Mouse (Mus musculus): ENCODE measurements around the gene Dnajc19. TPM values are rescaled to one million over a fixed set of nuclear protein-coding genes. Genes with fewer than 3 reads are reported as not detected.

Gene Dnajc19
- polyA plus RNA-seq (2014; fragmentation: Nextera tagmentation; extraction: Ambion mirVana), result 156 and 165 TPM in 2 replicates

- Histone ChIP-seq H3K36me3 (replicated peaks; ENCODE audit: control insufficient read depth, insufficient read depth, low read depth, low read length) (no peaks in the 10 kb centered on the region), H3K27ac (replicated peaks; ENCODE audit: low read depth, low read length) (no peak within 1 kb of the TSS), H3K9ac (replicated peaks; ENCODE audit: low read length) (peak within 1 kb of the TSS; percentile 81), H3K4me1 (ENCODE audit: control insufficient read depth, insufficient read depth, low read length) (no peaks in the 10 kb centered on the region), H3K9me3 (replicated peaks; ENCODE audit: control insufficient read depth, low read length) (no peaks in the 10 kb centered on the region), H3K27me3 (ENCODE audit: control insufficient read depth, insufficient read depth, low read length) (no peaks in the 10 kb centered on the region), H3K4me3 (ENCODE audit: low read depth, low read length) (peak within 1 kb of the TSS; percentile 80), H3K4me2 (ENCODE audit: low read depth, low read length) (peak within 1 kb of the TSS; percentile 42)
- ATAC-seq (replicated peaks; ENCODE audit: insufficient number of reproducible peaks, low FRiP score, low TSS enrichment, low read depth), result peak; percentile 93
- peak; percentile 95 for DNase-seq (ENCODE audit: low spot score)
- 1% methylated on average over 50 of the region's 50 CpGs for WGBS
Measured at GRCm38 (mm10) chr3:34080900-34081662, at the start of gene Dnajc19. TSS of gene Dnajc19 (minus strand) at chr3:34081321.

- Histone ChIP-seq H3K27ac (replicated peaks; ENCODE audit: low read depth, low read length) (no peak overlapping the region), H3K9ac (replicated peaks; ENCODE audit: low read length) (no peak overlapping the region), H3K9me3 (replicated peaks; ENCODE audit: control insufficient read depth, low read length) (no peaks in the 10 kb centered on the region), H3K4me3 (ENCODE audit: low read depth, low read length) (no peak overlapping the region), H3K36me3 (replicated peaks; ENCODE audit: control insufficient read depth, insufficient read depth, low read depth, low read length) (no peaks in the 10 kb centered on the region), H3K4me2 (ENCODE audit: low read depth, low read length) (no peak overlapping the region), H3K4me1 (ENCODE audit: control insufficient read depth, insufficient read depth, low read length) (no peaks in the 10 kb centered on the region), H3K27me3 (ENCODE audit: control insufficient read depth, insufficient read depth, low read length) (no peaks in the 10 kb centered on the region)
- no peak for ATAC-seq (replicated peaks; ENCODE audit: insufficient number of reproducible peaks, low FRiP score, low TSS enrichment, low read depth)
- WGBS, result 86% methylated on average over 6 of the region's 6 CpGs
- DNase-seq (ENCODE audit: low spot score), result no peak
Measured at GRCm38 (mm10) chr3:34129957-34130356, 48.8 kb upstream of the Dnajc19 start.

- no peak overlapping the region for H3K4me3 ChIP-seq (ENCODE audit: low read depth, low read length)
- no peaks in the 10 kb centered on the region for H3K36me3 ChIP-seq (replicated peaks; ENCODE audit: control insufficient read depth, insufficient read depth, low read depth, low read length)
- H3K4me2 ChIP-seq (ENCODE audit: low read depth, low read length), result no peak overlapping the region
- H3K4me1 ChIP-seq (ENCODE audit: control insufficient read depth, insufficient read depth, low read length), result no peaks in the 10 kb centered on the region
- no peak overlapping the region for H3K27ac ChIP-seq (replicated peaks; ENCODE audit: low read depth, low read length)
- WGBS, result 88% methylated on average over 5 of the region's 5 CpGs
- ATAC-seq (replicated peaks; ENCODE audit: insufficient number of reproducible peaks, low FRiP score, low TSS enrichment, low read depth), result no peak
- DNase-seq (ENCODE audit: low spot score), result no peak
- no peaks in the 10 kb centered on the region for H3K9me3 ChIP-seq (replicated peaks; ENCODE audit: control insufficient read depth, low read length)
- no peaks in the 10 kb centered on the region for H3K27me3 ChIP-seq (ENCODE audit: control insufficient read depth, insufficient read depth, low read length)
- H3K9ac ChIP-seq (replicated peaks; ENCODE audit: low read length), result no peak overlapping the region
Measured at GRCm38 (mm10) chr3:34121311-34121710, 40.2 kb upstream of the Dnajc19 start.

- no peak overlapping the region for H3K27ac ChIP-seq (replicated peaks; ENCODE audit: low read depth, low read length)
- ATAC-seq (replicated peaks; ENCODE audit: insufficient number of reproducible peaks, low FRiP score, low TSS enrichment, low read depth), result no peak
- no peaks in the 10 kb centered on the region for H3K4me1 ChIP-seq (ENCODE audit: control insufficient read depth, insufficient read depth, low read length)
- no peaks in the 10 kb centered on the region for H3K27me3 ChIP-seq (ENCODE audit: control insufficient read depth, insufficient read depth, low read length)
- H3K4me2 ChIP-seq (ENCODE audit: low read depth, low read length), result no peak overlapping the region
- no peaks in the 10 kb centered on the region for H3K36me3 ChIP-seq (replicated peaks; ENCODE audit: control insufficient read depth, insufficient read depth, low read depth, low read length)
- no peaks in the 10 kb centered on the region for H3K9me3 ChIP-seq (replicated peaks; ENCODE audit: control insufficient read depth, low read length)
- H3K9ac ChIP-seq (replicated peaks; ENCODE audit: low read length), result no peak overlapping the region
- WGBS, result 93% methylated on average over 3 of the region's 3 CpGs
- no peak for DNase-seq (ENCODE audit: low spot score)
- no peak overlapping the region for H3K4me3 ChIP-seq (ENCODE audit: low read depth, low read length)
Measured at GRCm38 (mm10) chr3:34120791-34121190, 39.7 kb upstream of the Dnajc19 start.

- Histone ChIP-seq H3K27ac (replicated peaks; ENCODE audit: low read depth, low read length) (no peak overlapping the region), H3K4me1 (ENCODE audit: control insufficient read depth, insufficient read depth, low read length) (no peaks in the 10 kb centered on the region), H3K36me3 (replicated peaks; ENCODE audit: control insufficient read depth, insufficient read depth, low read depth, low read length) (no peaks in the 10 kb centered on the region), H3K4me2 (ENCODE audit: low read depth, low read length) (no peak overlapping the region), H3K9me3 (replicated peaks; ENCODE audit: control insufficient read depth, low read length) (no peaks in the 10 kb centered on the region), H3K4me3 (ENCODE audit: low read depth, low read length) (no peak overlapping the region), H3K27me3 (ENCODE audit: control insufficient read depth, insufficient read depth, low read length) (no peaks in the 10 kb centered on the region), H3K9ac (replicated peaks; ENCODE audit: low read length) (no peak overlapping the region)
- DNase-seq (ENCODE audit: low spot score) (no peak), ATAC-seq (replicated peaks; ENCODE audit: insufficient number of reproducible peaks, low FRiP score, low TSS enrichment, low read depth) (no peak)
- 35% methylated on average over 4 of the region's 4 CpGs for WGBS
Measured at GRCm38 (mm10) chr3:34119869-34120268, 38.7 kb upstream of the Dnajc19 start.

- Histone ChIP-seq H3K9me3 (replicated peaks; ENCODE audit: control insufficient read depth, low read length) (no peaks in the 10 kb centered on the region), H3K4me1 (ENCODE audit: control insufficient read depth, insufficient read depth, low read length) (no peaks in the 10 kb centered on the region), H3K27ac (replicated peaks; ENCODE audit: low read depth, low read length) (no peak overlapping the region), H3K36me3 (replicated peaks; ENCODE audit: control insufficient read depth, insufficient read depth, low read depth, low read length) (no peaks in the 10 kb centered on the region), H3K27me3 (ENCODE audit: control insufficient read depth, insufficient read depth, low read length) (no peaks in the 10 kb centered on the region), H3K4me3 (ENCODE audit: low read depth, low read length) (no peak overlapping the region), H3K9ac (replicated peaks; ENCODE audit: low read length) (no peak overlapping the region), H3K4me2 (ENCODE audit: low read depth, low read length) (no peak overlapping the region)
- DNase-seq (ENCODE audit: low spot score) (no peak), ATAC-seq (replicated peaks; ENCODE audit: insufficient number of reproducible peaks, low FRiP score, low TSS enrichment, low read depth) (no peak)
- 56% methylated on average over 6 of the region's 6 CpGs for whole genome bisulfite sequencing
Measured at GRCm38 (mm10) chr3:34115806-34116205, 34.7 kb upstream of the Dnajc19 start.

- H3K36me3 ChIP-seq (replicated peaks; ENCODE audit: control insufficient read depth, insufficient read depth, low read depth, low read length), result no peaks in the 10 kb centered on the region
- 73% methylated on average over 11 of the region's 11 CpGs for WGBS
- ATAC-seq (replicated peaks; ENCODE audit: insufficient number of reproducible peaks, low FRiP score, low TSS enrichment, low read depth), result no peak
- H3K4me1 ChIP-seq (ENCODE audit: control insufficient read depth, insufficient read depth, low read length), result no peaks in the 10 kb centered on the region
- H3K9me3 ChIP-seq (replicated peaks; ENCODE audit: control insufficient read depth, low read length), result no peaks in the 10 kb centered on the region
- H3K4me2 ChIP-seq (ENCODE audit: low read depth, low read length), result no peak overlapping the region; the same call in 1 of the 2 replicates
- no peak overlapping the region for H3K4me3 ChIP-seq (ENCODE audit: low read depth, low read length)
- H3K27ac ChIP-seq (replicated peaks; ENCODE audit: low read depth, low read length), result no peak overlapping the region
- H3K9ac ChIP-seq (replicated peaks; ENCODE audit: low read length), result no peak overlapping the region
- no peaks in the 10 kb centered on the region for H3K27me3 ChIP-seq (ENCODE audit: control insufficient read depth, insufficient read depth, low read length)
- DNase-seq (ENCODE audit: low spot score), result no peak
Measured at GRCm38 (mm10) chr3:34111941-34112685, 31.0 kb upstream of the Dnajc19 start.

GRCm38 (mm10) chr3:34107631-34108030 lies 26.5 kb upstream of the Dnajc19 start:
- H3K27me3 ChIP-seq (ENCODE audit: control insufficient read depth, insufficient read depth, low read length), result no peaks in the 10 kb centered on the region
- DNase-seq (ENCODE audit: low spot score), result no peak
- H3K27ac ChIP-seq (replicated peaks; ENCODE audit: low read depth, low read length), result no peak overlapping the region
- H3K4me3 ChIP-seq (ENCODE audit: low read depth, low read length), result no peak overlapping the region
- WGBS, result 76% methylated on average over 3 of the region's 3 CpGs
- H3K36me3 ChIP-seq (replicated peaks; ENCODE audit: control insufficient read depth, insufficient read depth, low read depth, low read length), result no peaks in the 10 kb centered on the region
- no peak overlapping the region for H3K4me2 ChIP-seq (ENCODE audit: low read depth, low read length)
- H3K4me1 ChIP-seq (ENCODE audit: control insufficient read depth, insufficient read depth, low read length), result no peaks in the 10 kb centered on the region
- H3K9me3 ChIP-seq (replicated peaks; ENCODE audit: control insufficient read depth, low read length), result no peaks in the 10 kb centered on the region
- no peak for ATAC-seq (replicated peaks; ENCODE audit: insufficient number of reproducible peaks, low FRiP score, low TSS enrichment, low read depth)
- H3K9ac ChIP-seq (replicated peaks; ENCODE audit: low read length), result no peak overlapping the region

Measured in embryonic facial prominence, embryonic 11.5 days (tissue).